Mouse (Mus musculus): ENCODE measurements around the gene Cd48. TPM values are rescaled to one million over a fixed set of nuclear protein-coding genes. Genes with fewer than 3 reads are reported as not detected.

Gene Cd48
- 28.5 and 35.8 TPM in 2 replicates for polyA plus RNA-seq (2015; fragmentation: Nextera tagmentation; extraction: Ambion mirVana)

DNA sequence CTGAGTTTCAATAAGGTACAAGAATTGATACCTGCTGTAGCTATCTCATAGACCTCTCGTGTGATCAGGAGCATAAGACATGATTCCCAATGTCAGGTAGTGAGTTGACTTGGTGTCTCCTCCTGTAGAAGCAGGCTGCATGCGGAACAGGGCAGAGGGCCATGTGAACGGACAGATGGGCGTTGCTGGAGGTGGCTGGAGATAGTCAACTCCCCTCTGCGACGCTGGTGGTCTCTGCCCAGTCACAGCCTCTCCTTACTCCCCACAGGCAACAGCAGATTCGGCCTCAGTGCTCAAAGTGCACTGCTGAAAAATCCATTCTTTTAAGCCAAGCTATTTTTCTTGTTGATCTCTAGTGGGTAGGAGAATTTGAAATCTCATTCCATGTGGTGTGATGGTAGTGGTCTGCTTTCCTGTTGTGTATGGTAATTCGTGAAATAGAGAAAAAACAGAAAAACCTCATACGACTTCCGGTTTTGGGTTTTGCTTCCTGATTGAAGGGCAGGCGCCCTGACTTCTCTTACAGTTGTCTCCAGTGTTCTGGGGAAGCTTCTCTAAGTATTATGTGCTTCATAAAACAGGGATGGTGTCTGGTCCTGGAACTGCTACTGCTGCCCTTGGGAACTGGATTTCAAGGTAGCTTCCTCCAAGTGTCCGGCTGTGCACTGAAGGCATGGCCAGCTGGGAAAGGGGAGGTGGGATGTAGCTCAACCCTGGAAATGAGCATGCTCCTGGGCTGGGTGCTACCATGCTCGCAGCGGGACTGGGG is at the start of gene Cd48:
Gene Cd48 (plus strand): TSS at position 479 of the 769 bp plus-strand sequence.

DNA sequence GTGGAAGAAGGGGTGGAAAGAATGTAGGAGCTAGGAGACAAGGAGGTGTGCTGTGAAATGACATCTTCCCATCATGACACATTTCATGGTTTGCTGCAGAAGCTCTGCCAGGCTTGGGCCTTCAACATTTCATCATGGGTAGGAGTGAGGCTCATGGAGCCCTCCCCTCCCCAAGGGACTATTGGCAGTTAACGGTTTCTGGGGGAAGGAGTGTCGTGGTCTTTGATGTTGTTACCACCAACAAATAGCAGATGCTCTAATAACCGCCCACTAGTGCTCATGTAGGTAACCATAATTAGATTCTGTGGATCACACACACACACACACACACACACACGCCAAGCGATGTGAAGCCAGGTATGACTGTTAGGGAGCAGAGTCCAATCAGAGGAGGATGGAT is 29.1 kb upstream of the Cd48 start, which contains the start of gene Slamf7:
Gene Slamf7 (minus strand): TSS at position 302 of the 400 bp plus-strand sequence.

Other genes starting within 250 kb of the Cd48 start
- gene F11r, start 244.5 kb upstream of the Cd48 start, polyA plus RNA-seq (2015; fragmentation: Nextera tagmentation; extraction: Ambion mirVana): 24.5 and 31.5 TPM in 2 replicates
- 6.6 and 8.5 TPM in 2 replicates for gene Alyref2, start 178.5 kb upstream of the Cd48 start, polyA plus RNA-seq (2015; fragmentation: Nextera tagmentation; extraction: Ambion mirVana)
- not detected in 2 replicates for gene Itln1, start 146.7 kb upstream of the Cd48 start, polyA plus RNA-seq (2015; fragmentation: Nextera tagmentation; extraction: Ambion mirVana)
- gene Cd244a, start 122.8 kb upstream of the Cd48 start, polyA plus RNA-seq (2015; fragmentation: Nextera tagmentation; extraction: Ambion mirVana): 8.0 and 8.9 TPM in 2 replicates
- 2.5 and 3.4 TPM in 2 replicates for gene Ly9, start 74.6 kb upstream of the Cd48 start, polyA plus RNA-seq (2015; fragmentation: Nextera tagmentation; extraction: Ambion mirVana)
- 4.1 and 6.0 TPM in 2 replicates for gene Slamf7, start 29.0 kb upstream of the Cd48 start, polyA plus RNA-seq (2015; fragmentation: Nextera tagmentation; extraction: Ambion mirVana)
- gene Slamf1, start 85.1 kb downstream of the Cd48 start, polyA plus RNA-seq (2015; fragmentation: Nextera tagmentation; extraction: Ambion mirVana): 1.5 and 1.8 TPM in 2 replicates
- gene Cd84, start 157.7 kb downstream of the Cd48 start, polyA plus RNA-seq (2015; fragmentation: Nextera tagmentation; extraction: Ambion mirVana): 21.4 and 25.4 TPM in 2 replicates
- gene Gm10521, start 213.7 kb downstream of the Cd48 start, polyA plus RNA-seq (2015; fragmentation: Nextera tagmentation; extraction: Ambion mirVana): 0.35 and 0.47 TPM in 2 replicates
- gene Slamf6, start 235.5 kb downstream of the Cd48 start, polyA plus RNA-seq (2015; fragmentation: Nextera tagmentation; extraction: Ambion mirVana): 6.4 and 11.9 TPM in 2 replicates

All from spleen, postnatal 0 days (tissue).